Mouse (Mus musculus) urinary bladder, postnatal 4 days (tissue): ENCODE results near the gene Rhox10.
A peak's percentile ranks its signal among the peaks of the same experiment; 100 is the strongest.
"Not testable (repeated sequence)": the region's sequence is repeated elsewhere in the genome, so short reads cannot be mapped to it uniquely, and the experiment has no call there.

Experiments
- DNase-seq, 2 experiments: peaks; one replicate each; pipeline ENCODE4 v3.0.0; 2021 to 2022; ENCODE audit warnings: low spot score in 2 of 2

Rhox10 gene

GRCm38 (mm10) chrX:38066175-38066574 is at the start of gene Rhox10:
Rhox10 (plus strand) TSS chrX:38066475.
- no peak for DNase-seq

DNA sequence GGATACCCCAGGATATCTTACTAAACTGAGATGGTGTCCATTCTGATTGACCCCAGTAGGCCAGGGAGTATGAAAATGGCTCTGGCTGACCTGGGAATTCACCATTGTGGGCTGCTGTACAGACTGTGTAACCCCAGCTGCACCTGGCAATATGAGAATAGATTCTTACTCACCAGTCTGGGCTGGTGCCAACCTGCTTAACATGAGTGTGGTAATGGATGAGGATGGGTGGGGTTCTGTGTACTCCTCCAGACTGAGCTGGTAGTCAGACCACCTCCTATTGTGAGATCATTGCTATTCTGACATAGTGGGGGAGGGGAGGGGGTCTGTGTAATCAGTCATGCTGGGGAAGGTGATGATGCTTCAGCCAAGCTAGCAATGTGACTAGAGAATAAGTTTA is 47.7 kb upstream of the Rhox10 start, which contains the start of gene Btg1-ps1:
TSS of gene Btg1-ps1 (minus strand) at position 219 of the 400 bp plus-strand sequence.
- DNase-seq, result not testable (repeated sequence)

GRCm38 (mm10) chrX:38033841-38034240 is 32.4 kb upstream of the Rhox10 start:
- DNase-seq, result no peak

GRCm38 (mm10) chrX:38039666-38040065 is 26.6 kb upstream of the Rhox10 start:
- DNase-seq, result peak in 1 of 2 experiments; percentile 29

DNA sequence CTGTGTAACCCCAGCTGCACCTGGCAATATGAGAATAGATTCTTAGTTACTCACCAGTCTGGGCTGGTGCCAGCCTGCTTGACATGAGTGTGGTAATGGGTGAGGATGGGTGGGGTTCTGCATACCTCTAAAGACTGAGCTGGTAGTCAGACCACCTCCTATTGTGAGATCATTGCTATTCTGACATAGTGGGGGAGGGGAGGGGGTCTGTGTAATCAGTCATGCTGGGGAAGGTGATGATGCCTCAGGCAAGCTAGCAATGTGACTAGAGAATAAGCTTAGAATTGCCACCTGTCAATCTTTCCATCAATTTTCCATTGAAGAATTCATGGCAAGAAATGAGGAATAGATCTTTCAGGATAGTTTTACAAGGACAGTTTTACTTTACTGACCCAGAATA is 23.3 kb upstream of the Rhox10 start, which contains the start of gene Btg1-ps2:
TSS of gene Btg1-ps2 (minus strand) at position 101 of the 400 bp plus-strand sequence.
- not testable (repeated sequence) for DNase-seq

DNA sequence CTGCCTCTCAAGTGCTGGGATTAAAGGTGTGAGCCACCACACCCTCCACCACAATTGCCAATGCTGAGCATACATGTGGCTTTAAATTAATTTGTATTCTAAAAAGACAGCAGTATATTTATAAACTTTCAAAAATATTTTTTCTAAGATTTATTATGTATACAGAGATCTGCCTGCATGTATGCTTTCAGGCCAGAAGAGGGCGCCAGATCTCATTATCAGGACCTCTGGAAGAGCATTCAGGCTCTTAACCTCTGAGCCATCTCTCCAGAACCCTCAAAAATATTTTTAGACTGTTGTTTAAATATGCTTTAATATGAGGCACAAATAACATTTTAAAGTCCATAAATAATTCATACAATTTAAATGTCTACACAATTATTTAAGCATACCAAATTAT is 4.7 kb upstream of the Rhox10 start:
- no peak for DNase-seq

DNA sequence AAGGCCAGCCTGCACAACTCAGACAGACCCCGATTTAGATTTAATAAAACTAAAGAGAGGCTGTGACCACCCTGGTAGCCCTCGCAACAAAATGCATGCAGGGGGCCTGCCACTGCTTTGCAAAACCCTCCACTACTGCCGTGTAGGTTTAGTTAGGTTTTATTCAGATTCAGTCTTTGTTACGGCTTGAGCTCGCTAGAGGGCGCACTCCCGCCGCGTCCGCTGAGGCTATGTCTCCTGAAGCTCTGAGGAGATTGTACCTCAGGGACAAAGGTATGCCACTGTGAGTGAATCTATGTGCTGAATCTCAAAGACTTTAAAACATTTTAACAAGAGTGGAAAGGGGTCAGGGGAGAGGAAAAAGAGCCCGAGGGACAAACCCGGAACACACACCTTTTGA is 18.0 kb downstream of the Rhox10 start:
- DNase-seq, result peak in 1 of 2 experiments; percentile 64

DNA sequence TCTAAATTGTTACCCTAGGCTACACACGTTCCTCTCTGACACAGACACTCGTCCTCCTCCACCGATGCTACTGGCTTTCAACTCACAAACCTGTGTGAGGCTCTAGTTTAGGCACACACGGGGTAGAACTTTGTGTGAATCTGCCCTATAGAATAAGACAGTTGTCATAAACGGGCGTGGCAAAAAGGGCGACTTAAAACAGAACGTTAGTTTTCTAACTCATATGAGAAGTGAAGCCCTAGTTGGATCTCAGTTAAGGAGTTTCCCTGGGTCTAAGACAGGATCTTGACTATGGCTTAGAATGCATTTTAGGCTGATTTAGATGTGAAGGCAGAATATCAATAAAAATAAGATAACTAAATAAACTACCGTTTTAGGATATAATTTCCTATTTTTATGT is 18.8 kb downstream of the Rhox10 start, which contains the start of gene Rhox11:
TSS of gene Rhox11 (minus strand) at position 101 of the 400 bp plus-strand sequence.
- no peak for DNase-seq

DNA sequence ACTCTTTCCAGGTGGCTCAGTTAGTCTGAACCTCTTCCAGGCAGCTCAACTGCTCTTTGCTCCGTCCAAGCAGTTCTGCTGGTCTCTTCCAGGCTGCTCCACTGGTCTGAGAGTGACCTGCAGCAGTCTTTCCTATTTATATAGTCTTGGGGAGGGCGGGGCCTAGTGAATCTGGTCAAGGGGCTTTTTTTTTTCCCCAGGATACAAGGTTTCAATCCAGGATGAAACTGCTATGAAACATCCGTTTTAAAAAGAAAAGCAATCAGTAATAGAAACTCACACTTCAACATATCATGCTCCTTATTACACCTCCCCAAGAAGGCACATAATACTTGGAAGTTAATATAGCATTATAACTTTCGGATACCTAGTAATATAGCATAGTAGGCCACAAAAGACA is 44.5 kb downstream of the Rhox10 start, which contains the start of gene Rhox12:
TSS of gene Rhox12 (minus strand) at position 101 of the 400 bp plus-strand sequence.
- DNase-seq, result no peak

DNA sequence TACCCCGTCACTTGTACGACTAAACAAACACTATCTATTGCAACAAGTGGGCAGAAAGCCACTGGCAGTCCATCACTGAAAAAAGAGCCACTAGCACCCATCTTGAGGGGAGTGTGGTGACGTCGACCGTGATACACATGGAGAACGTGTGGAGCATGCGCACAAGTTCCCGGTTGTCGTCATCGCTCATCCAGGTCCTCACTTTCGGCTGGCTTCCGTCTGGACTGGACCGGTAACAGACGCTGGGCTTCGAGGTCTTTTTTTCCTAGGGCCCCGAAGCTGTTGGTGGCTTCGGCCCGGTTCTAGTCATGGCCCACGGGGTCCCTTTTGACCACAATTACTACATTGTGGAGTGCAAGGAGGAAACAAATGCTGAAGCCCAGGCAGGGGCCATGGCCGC is 54.7 kb downstream of the Rhox10 start, which contains the start of gene Rhox13:
TSS of gene Rhox13 (plus strand) at position 238 of the 400 bp plus-strand sequence.
- DNase-seq, result no peak
